13 mouse cellular contexts compared by ENCODE assay signal in the genomic region with DNA sequence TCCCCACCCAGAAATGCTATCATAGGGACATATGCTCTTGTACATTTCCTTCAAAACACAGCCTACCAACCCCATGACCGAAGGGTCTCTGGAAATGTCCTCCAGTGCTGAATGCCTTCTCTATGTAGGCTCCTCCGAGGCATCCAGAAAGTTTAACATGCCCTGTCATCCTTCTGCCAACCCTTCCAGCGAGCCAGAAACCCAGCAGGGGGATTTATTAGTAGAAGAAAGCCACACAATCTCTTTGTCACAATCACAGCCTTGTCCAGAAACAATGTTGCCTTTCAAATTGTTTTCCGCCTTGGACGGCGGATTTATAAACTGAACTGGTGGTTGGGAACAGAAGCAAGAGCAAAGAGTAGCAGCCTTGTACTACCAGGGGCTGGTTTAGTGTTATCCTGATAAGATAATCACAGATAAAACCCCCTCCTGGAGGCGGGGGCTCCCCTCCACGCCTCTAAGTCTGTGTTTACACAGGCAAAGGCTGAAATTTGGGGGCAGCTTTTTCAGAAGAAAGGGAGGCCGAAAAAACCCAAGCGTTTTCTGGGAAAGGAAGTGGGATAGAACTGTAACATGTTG.
DNase-seq lines count a peak whose midpoint lies in the region; ATAC-seq lines count a peak whose summit lies in the region.
"Had no signal": no experiment of that assay in that cellular context is flagged by ENCODE, and none has a peak within 500 bp of the region (broad histone marks: within the 10 kb centered on the region; RNA-seq: fewer than 3 reads in every experiment).

No protein-coding gene starts in this region.

- H3K4me1 ChIP-seq in hindbrain, embryonic 10.5 days (replicated peaks): peaks cover 27% of the 10 kb centered on the region
- H3K4me1 ChIP-seq in hindbrain, embryonic 11.5 days (replicated peaks; ENCODE audit: control insufficient read depth, insufficient read depth, low read length): no peaks in the 10 kb centered on the region
- peaks cover 55% of the 10 kb centered on the region for H3K4me1 ChIP-seq in embryonic facial prominence, embryonic 13.5 days
- H3K4me1 ChIP-seq in limb, embryonic 10.5 days: peaks cover 32% of the 10 kb centered on the region; the same call in 1 of the 2 replicates

- peak overlapping the region; percentile 56 for H3K27ac ChIP-seq in hindbrain, embryonic 10.5 days
- H3K27ac ChIP-seq in hindbrain, embryonic 11.5 days (ENCODE audit: low read depth, low read length): no peak overlapping the region
- peak overlapping the region; percentile 72 for H3K27ac ChIP-seq in embryonic facial prominence, embryonic 13.5 days
- H3K27ac ChIP-seq in limb, embryonic 10.5 days: peak overlapping the region; percentile 1; the same call in 1 of the 2 replicates
- H3K27ac ChIP-seq: midbrain, embryonic 12.5 days had no signal

- no peaks in the 10 kb centered on the region for H3K9me3 ChIP-seq in hindbrain, embryonic 10.5 days
- H3K9me3 ChIP-seq in hindbrain, embryonic 11.5 days (ENCODE audit: control insufficient read depth, low read length): no peaks in the 10 kb centered on the region
- H3K9me3 ChIP-seq in embryonic facial prominence, embryonic 13.5 days: no peaks in the 10 kb centered on the region
- H3K9me3 ChIP-seq in limb, embryonic 10.5 days (replicated peaks): no peaks in the 10 kb centered on the region
- H3K9me3 ChIP-seq: midbrain, embryonic 12.5 days had no signal

- no peak for DNase-seq in hindbrain, embryonic 10.5 days (ENCODE audit: low spot score)
- DNase-seq in hindbrain, embryonic 11.5 days (ENCODE audit: low spot score): no peak
- peak; percentile 79 for DNase-seq in brain, adult 2 months (ENCODE audit: low read depth, low spot score)
- DNase-seq in limb, embryonic 10.5 days (ENCODE audit: low spot score): no peak
- DNase-seq in gastrocnemius, postnatal 36 days: no peak
- DNase-seq: heart, adult 11 months; heart, postnatal 36 days; kidney, postnatal 10 days; lung, adult 18-20 months; thymus, postnatal 25 days had no signal

- H3K36me3 ChIP-seq in hindbrain, embryonic 10.5 days: no peaks in the 10 kb centered on the region
- no peaks in the 10 kb centered on the region for H3K36me3 ChIP-seq in hindbrain, embryonic 11.5 days (ENCODE audit: control insufficient read depth, insufficient read depth, low read length)
- no peaks in the 10 kb centered on the region for H3K36me3 ChIP-seq in embryonic facial prominence, embryonic 13.5 days
- no peaks in the 10 kb centered on the region for H3K36me3 ChIP-seq in limb, embryonic 10.5 days
- H3K36me3 ChIP-seq: midbrain, embryonic 12.5 days had no signal

- peaks cover 10% of the 10 kb centered on the region; the same call in 1 of the 2 replicates for H3K27me3 ChIP-seq in hindbrain, embryonic 10.5 days (ENCODE audit: insufficient read depth, poor library complexity, severe bottlenecking)
- no peaks in the 10 kb centered on the region for H3K27me3 ChIP-seq in hindbrain, embryonic 11.5 days (ENCODE audit: control insufficient read depth, insufficient read depth, low read length)
- H3K27me3 ChIP-seq in embryonic facial prominence, embryonic 13.5 days: 0 out of 2 replicates have a peak, but pooled peaks cover 3% of the 10 kb centered on the region
- no peaks in the 10 kb centered on the region for H3K27me3 ChIP-seq in limb, embryonic 10.5 days (ENCODE audit: low read depth, poor library complexity, severe bottlenecking)

- 63% methylated on average over 10 of the region's 10 CpGs for whole genome bisulfite sequencing in hindbrain, embryonic 10.5 days
- WGBS in hindbrain, embryonic 11.5 days: 68% methylated on average over 10 of the region's 10 CpGs
- WGBS in embryonic facial prominence, embryonic 13.5 days: 45% methylated on average over 10 of the region's 10 CpGs
- WGBS in limb, embryonic 10.5 days: 74% methylated on average over 10 of the region's 10 CpGs

- intact Hi-C loops in gastrocnemius, postnatal 36 days (cut with DNase I): loop anchor here (5.0 kb wide), 1 partner anchor 75 kb away; no protein-coding TSS in a partner anchor

- no peak overlapping the region for H3K4me2 ChIP-seq in hindbrain, embryonic 11.5 days (replicated peaks; ENCODE audit: low read depth, low read length)
- peak overlapping the region; percentile 19; the same call in 1 of the 2 replicates for H3K4me2 ChIP-seq in embryonic facial prominence, embryonic 13.5 days
- H3K4me2 ChIP-seq: midbrain, embryonic 12.5 days had no signal

- no peak overlapping the region for H3K4me3 ChIP-seq in hindbrain, embryonic 10.5 days
- H3K4me3 ChIP-seq in hindbrain, embryonic 11.5 days (ENCODE audit: low read depth, low read length): no peak overlapping the region
- H3K4me3 ChIP-seq in embryonic facial prominence, embryonic 13.5 days: no peak overlapping the region
- H3K4me3 ChIP-seq in limb, embryonic 10.5 days: no peak overlapping the region
- H3K4me3 ChIP-seq: midbrain, embryonic 12.5 days had no signal

- no peak overlapping the region for H3K9ac ChIP-seq in hindbrain, embryonic 11.5 days (ENCODE audit: low read depth, low read length)
- H3K9ac ChIP-seq in embryonic facial prominence, embryonic 13.5 days: no peak overlapping the region
- H3K9ac ChIP-seq: midbrain, embryonic 12.5 days had no signal

- no peak for ATAC-seq in hindbrain, embryonic 11.5 days (ENCODE audit: low FRiP score)
- no peak for ATAC-seq in embryonic facial prominence, embryonic 13.5 days (ENCODE audit: insufficient number of reproducible peaks, insufficient read depth, low FRiP score, low TSS enrichment, low read depth)
- no peak for ATAC-seq in activated CD4-positive, CD25-positive, alpha-beta regulatory T cell, adult 4 months
